Mouse (Mus musculus) small intestine, adult 2 months (tissue): ENCODE measurements around the gene Eaf1. TPM values are rescaled to one million over a fixed set of nuclear protein-coding genes. Genes with fewer than 3 reads are reported as not detected.

Experiments
- H3K27ac ChIP-seq: fragments of 200-500 bp; 2 replicates; pipeline ENCODE4 v1.5.1; 2012; ENCODE audit warnings: low read depth, low read length, control low read depth, inconsistent platforms; ENCODE audit not compliant: insufficient read depth
- H3K27me3 ChIP-seq: fragments of 200-500 bp; 2 replicates; pipeline ENCODE4 v1.6.1; 2012; ENCODE audit warnings: mild to moderate bottlenecking, moderate library complexity, low read length, inconsistent platforms; ENCODE audit not compliant: control insufficient read depth, insufficient read depth
- H3K36me3 ChIP-seq: fragments of 200-500 bp; 2 replicates; pipeline ENCODE4 v1.6.1; 2012; ENCODE audit warnings: mild to moderate bottlenecking, low read length, control low read depth, inconsistent platforms; ENCODE audit not compliant: control insufficient read depth, insufficient read depth
- H3K4me1 ChIP-seq: fragments of 200-500 bp; 2 replicates; pipeline ENCODE4 v1.6.1; 2012; ENCODE audit warnings: low read length, inconsistent platforms, mixed read lengths; ENCODE audit not compliant: control insufficient read depth, insufficient read depth, insufficient read length
- H3K4me3 ChIP-seq: fragments of 200-500 bp; 2 replicates; pipeline ENCODE4 v1.5.1; 2012; ENCODE audit warnings: low read depth, mild to moderate bottlenecking, control low read depth, inconsistent platforms, low read length, moderate library complexity
- CTCF ChIP-seq: fragments of 200-500 bp; IDR thresholded peaks from 2 replicates; pipeline ENCODE4 v1.5.1; 2012; ENCODE audit warnings: low read depth, mild to moderate bottlenecking, control low read depth, inconsistent platforms, low read length, moderate library complexity, mixed read lengths; ENCODE audit not compliant: insufficient replicate concordance, insufficient read length; ENCODE audit errors: extremely low read depth
- POLR2A ChIP-seq: fragments of 200-500 bp; IDR thresholded peaks from 2 replicates; pipeline ENCODE4 v1.6.1; 2012; ENCODE audit warnings: low read depth, mild to moderate bottlenecking, control low read depth, inconsistent platforms, low read length, moderate library complexity
- WGBS: fragments of 180-500 bp; shearing (Covaris S2); methylation state at CpG from one replicate; pipeline ENCODE4 v1.1.7; 2018; 5-methylcytosine and 5-hydroxymethylcytosine counted together
- polyA plus RNA-seq: library from polyadenylated mRNA; depleted of rRNA; stranded (reverse); fragments of >200 nt; gene quantifications from 2 replicates; pipeline ENCODE4 v1.2.3, GENCODE M21; 2012; rRNA removed

The Eaf1 gene
- polyA plus RNA-seq, 1 experiment: 24.0 TPM

DNA sequence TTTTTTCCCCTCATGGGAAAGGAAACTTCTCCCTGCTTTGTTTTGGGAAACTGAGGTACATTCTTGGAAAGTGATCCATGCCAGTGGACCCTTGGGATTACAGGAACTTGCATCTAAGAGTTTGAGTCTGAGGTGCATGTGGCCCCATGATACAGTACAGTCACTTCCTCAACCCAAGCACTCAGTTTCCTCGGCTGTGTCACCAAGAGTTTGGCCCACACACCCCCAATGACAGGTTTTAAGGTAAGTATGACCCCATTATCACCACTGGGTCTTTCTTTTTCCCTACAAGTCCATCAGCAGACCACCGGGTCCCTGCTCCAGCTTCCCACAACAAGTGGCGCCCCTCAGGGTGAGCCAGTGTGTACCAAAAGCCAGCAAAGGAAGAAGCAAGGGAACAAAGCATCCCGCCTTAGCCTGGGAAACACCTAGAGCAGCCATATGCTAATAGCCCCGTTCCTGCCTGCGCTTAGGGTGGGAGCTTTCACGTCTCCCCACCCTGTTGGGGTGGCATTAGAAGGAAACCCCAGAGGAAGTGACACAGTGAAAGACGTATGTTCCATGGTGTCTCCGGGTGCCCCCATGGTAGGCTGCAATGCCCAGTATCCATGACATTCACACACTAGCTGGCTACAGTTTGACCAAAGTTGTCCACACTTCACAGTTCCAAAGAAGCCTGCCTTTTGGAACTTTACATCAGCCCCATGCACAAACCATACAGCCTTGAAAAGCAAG lies 62.5 kb downstream of the Eaf1 start:
- TF ChIP-seq CTCF (no peak), POLR2A (no peak)
- H3K4me3 ChIP-seq: no peak overlapping the region
- no peaks in the 10 kb centered on the region for H3K27me3 ChIP-seq
- H3K36me3 ChIP-seq: no peaks in the 10 kb centered on the region
- WGBS: 78% methylated on average over 9 of the region's 9 CpGs
- no peak overlapping the region for H3K27ac ChIP-seq
- H3K4me1 ChIP-seq: no peaks in the 10 kb centered on the region

DNA sequence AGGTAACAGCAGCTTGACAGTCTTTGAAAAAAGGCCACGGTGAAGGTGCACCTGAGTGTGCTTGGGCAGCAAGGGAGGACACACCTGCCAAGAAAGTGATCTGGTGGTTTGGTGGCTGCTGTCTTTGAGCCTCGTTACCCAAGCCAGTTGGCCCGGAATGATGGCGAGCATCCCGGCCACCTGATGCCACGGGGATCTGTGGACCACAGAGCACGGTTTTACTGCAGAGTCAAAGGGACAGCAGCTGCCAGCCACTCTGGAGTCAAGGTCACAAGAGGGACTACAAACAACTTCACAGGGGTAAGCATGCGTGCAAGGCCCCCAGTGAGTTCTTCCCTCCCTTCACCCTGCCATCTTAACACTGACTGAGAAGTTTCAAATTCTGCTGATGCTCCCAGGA lies 63.1 kb downstream of the Eaf1 start:
- no peak for TF ChIP-seq POLR2A
- no peak for TF ChIP-seq CTCF
- Histone ChIP-seq H3K36me3 (no peaks in the 10 kb centered on the region), H3K27ac (no peak overlapping the region), H3K4me1 (no peaks in the 10 kb centered on the region), H3K27me3 (no peaks in the 10 kb centered on the region), H3K4me3 (no peak overlapping the region)
- 83% methylated on average over 8 of the region's 8 CpGs for WGBS

DNA sequence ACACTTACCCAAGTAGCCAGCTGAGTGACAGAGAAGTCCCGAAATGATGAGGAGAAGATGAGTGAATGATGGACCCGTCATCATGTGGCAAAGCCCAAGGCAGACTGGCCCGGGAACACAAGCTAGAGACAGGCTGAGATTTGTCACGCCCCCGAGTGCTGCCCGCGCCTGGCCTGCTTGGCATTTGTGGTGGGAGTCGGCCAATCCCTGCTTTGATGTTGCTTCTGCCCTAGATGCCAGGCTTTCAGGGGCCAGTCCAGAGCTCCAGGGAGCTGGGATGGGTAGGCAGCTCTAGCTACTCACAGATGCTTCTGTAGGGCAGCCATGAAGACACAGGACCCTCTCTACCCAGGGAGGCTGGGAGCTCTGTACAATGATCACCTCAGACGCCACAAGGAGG lies 63.6 kb downstream of the Eaf1 start:
- Histone ChIP-seq H3K27me3 (no peaks in the 10 kb centered on the region), H3K4me1 (no peaks in the 10 kb centered on the region), H3K4me3 (no peak overlapping the region), H3K36me3 (no peaks in the 10 kb centered on the region), H3K27ac (no peak overlapping the region)
- no peak for TF ChIP-seq CTCF
- no peak for TF ChIP-seq POLR2A
- 60% methylated on average over 9 of the region's 9 CpGs for WGBS

DNA sequence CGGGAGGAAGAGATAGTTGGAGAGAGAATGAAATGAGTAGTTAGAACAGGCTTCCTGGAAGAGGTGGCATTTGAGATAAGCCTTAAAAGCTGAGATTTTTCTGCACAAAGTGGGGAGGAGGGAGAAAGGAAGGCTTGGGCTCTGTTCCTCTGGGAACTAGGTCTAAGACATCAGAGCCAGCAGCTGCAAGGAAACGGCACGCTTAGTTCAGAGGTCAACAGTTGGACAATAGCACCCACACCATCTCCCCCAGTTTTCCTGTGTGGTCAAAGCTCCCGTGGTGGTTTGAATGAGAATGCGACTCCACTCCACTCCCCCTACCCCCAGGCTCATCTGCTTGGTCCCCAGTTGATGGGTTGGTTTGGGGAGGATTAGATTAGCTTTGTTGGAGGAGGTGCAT lies 65.0 kb downstream of the Eaf1 start:
- Histone ChIP-seq H3K27ac (no peak overlapping the region), H3K27me3 (no peaks in the 10 kb centered on the region), H3K4me3 (no peak overlapping the region), H3K4me1 (no peaks in the 10 kb centered on the region), H3K36me3 (no peaks in the 10 kb centered on the region)
- TF ChIP-seq POLR2A (no peak), CTCF (no peak)
- WGBS: 58% methylated on average over 5 of the region's 5 CpGs

Other genes starting within 250 kb of the Eaf1 start
- gene Phf7, start 243.1 kb upstream of the Eaf1 start, polyA plus RNA-seq: 1.3 and 2.3 TPM in 2 replicates
- 16.7 and 30.0 TPM in 2 replicates for gene Bap1, start 242.9 kb upstream of the Eaf1 start, polyA plus RNA-seq
- 0.08 TPM in 2 replicates for gene Dnah1, start 170.5 kb upstream of the Eaf1 start, polyA plus RNA-seq
- gene Capn7, start 157.8 kb upstream of the Eaf1 start, polyA plus RNA-seq: 3.3 and 5.8 TPM in 2 replicates
- 3.0 and 6.9 TPM in 2 replicates for gene Sh3bp5, start 58.3 kb upstream of the Eaf1 start, polyA plus RNA-seq
- gene Mettl6, start 641 bp downstream of the Eaf1 start, polyA plus RNA-seq: 2.2 and 3.3 TPM in 2 replicates
- 0.39 and 0.77 TPM in 2 replicates for gene Colq, start 96.9 kb downstream of the Eaf1 start, polyA plus RNA-seq
- not detected in 2 replicates for gene Gm49387, start 146.5 kb downstream of the Eaf1 start, polyA plus RNA-seq
- 10.8 and 26.5 TPM in 2 replicates for gene Btd, start 146.6 kb downstream of the Eaf1 start, polyA plus RNA-seq
- gene Hacl1, start 146.9 kb downstream of the Eaf1 start, polyA plus RNA-seq: 1.7 and 4.3 TPM in 2 replicates